Mouse (Mus musculus): ENCODE measurements around the gene Bdh1. TPM values are rescaled to one million over a fixed set of nuclear protein-coding genes. Genes with fewer than 3 reads are reported as not detected.
A peak's percentile ranks its signal among the peaks of the same experiment; 100 is the strongest.
"Not testable (repeated sequence)": the region's sequence is repeated elsewhere in the genome, so short reads cannot be mapped to it uniquely, and the experiment has no call there.

Gene Bdh1
- polyA plus RNA-seq, 1 experiment from 2014 or later = 26.7 TPM

- no peak for TF ChIP-seq CTCF (IDR thresholded peaks at IDR 0.05)
These were observed 42.9 kb downstream of the Bdh1 start for GRCm38 (mm10) chr16:31464953-31465352.

GRCm38 (mm10) chr16:31465630-31466029 lies 43.5 kb downstream of the Bdh1 start:
- POLR2A ChIA-PET = interaction anchor here (1.0 kb wide), 1 partner anchor 237 kb away, joined by 4 read pairs; no protein-coding TSS in a partner anchor
- H3K27me3 ChIP-seq = no peaks in the 10 kb centered on the region
- TF ChIP-seq CTCF (IDR thresholded peaks at IDR 0.05) = peak; percentile 86
- in situ Hi-C loops (cut with MboI; ENCODE audit: low pct_unique_long_range_greater_than_20kb) = no loop called here
- DNase-seq (ENCODE audit: low read depth, low spot score) (no peak), ATAC-seq (peak; percentile 47)
- CTCF ChIA-PET = interaction anchor here (0.7 to 1.3 kb wide), 5 partner anchors 10 to 259 kb away, joined by 3 to 4 read pairs (median 3); no protein-coding TSS in a partner anchor

More at GRCm38 (mm10) chr16:31464953-31465352, 42.9 kb downstream of the Bdh1 start:
- POLR2A ChIA-PET = interaction anchor here (1.0 kb wide), 1 partner anchor 238 kb away, joined by 4 read pairs; no protein-coding TSS in a partner anchor
- in situ Hi-C loops (cut with MboI; ENCODE audit: low pct_unique_long_range_greater_than_20kb) = no loop called here
- CTCF ChIA-PET = interaction anchor here (0.6 to 1.3 kb wide), 5 partner anchors 10 to 260 kb away, joined by 3 to 4 read pairs (median 3); partner anchors contain the start of gene Dlg1
- no peaks in the 10 kb centered on the region for H3K27me3 ChIP-seq
- DNase-seq (ENCODE audit: low read depth, low spot score) (no peak), ATAC-seq (no peak)

GRCm38 (mm10) chr16:31466106-31466505 lies 44.0 kb downstream of the Bdh1 start:
- DNase-seq (ENCODE audit: low read depth, low spot score) (no peak), ATAC-seq (no peak)
- H3K27me3 ChIP-seq = no peaks in the 10 kb centered on the region
- in situ Hi-C loops (cut with MboI; ENCODE audit: low pct_unique_long_range_greater_than_20kb) = no loop called here
- ChIA-PET POLR2A (interaction anchor here (1.0 kb wide), 1 partner anchor 237 kb away, joined by 4 read pairs; no protein-coding TSS in a partner anchor), CTCF (interaction anchor here (0.8 to 1.3 kb wide), 2 partner anchors 228 to 239 kb away, joined by 3 to 4 read pairs; no protein-coding TSS in a partner anchor)
- no peak for TF ChIP-seq CTCF (IDR thresholded peaks at IDR 0.05)

GRCm38 (mm10) chr16:31470819-31471218 lies 48.7 kb downstream of the Bdh1 start:
- DNase-seq (ENCODE audit: low read depth, low spot score); ATAC-seq; H3K27me3 ChIP-seq; in situ Hi-C loops (cut with MboI; ENCODE audit: low pct_unique_long_range_greater_than_20kb); POLR2A ChIA-PET: not testable (repeated sequence)
- CTCF ChIA-PET = interaction anchor here (1.0 to 1.2 kb wide), 2 partner anchors 226 to 235 kb away, joined by 3 read pairs; no protein-coding TSS in a partner anchor

GRCm38 (mm10) chr16:31471994-31472393 lies 49.9 kb downstream of the Bdh1 start:
- H3K27me3 ChIP-seq = no peaks in the 10 kb centered on the region
- CTCF ChIA-PET = no interaction called here
- no peak for DNase-seq (ENCODE audit: low read depth, low spot score)
- POLR2A ChIA-PET = no interaction called here
- TF ChIP-seq CTCF (IDR thresholded peaks at IDR 0.05) = no peak
- no peak for ATAC-seq
- in situ Hi-C loops (cut with MboI; ENCODE audit: low pct_unique_long_range_greater_than_20kb) = no loop called here

- in situ Hi-C loops (cut with MboI; ENCODE audit: low pct_unique_long_range_greater_than_20kb) = no loop called here
- no peak for TF ChIP-seq CTCF (IDR thresholded peaks at IDR 0.05)
- H3K27me3 ChIP-seq = no peaks in the 10 kb centered on the region
- CTCF ChIA-PET = no interaction called here
- ATAC-seq (no peak), DNase-seq (ENCODE audit: low read depth, low spot score) (no peak)
- POLR2A ChIA-PET = no interaction called here
These were observed 51.1 kb downstream of the Bdh1 start for GRCm38 (mm10) chr16:31473226-31473625.

- ATAC-seq (no peak), DNase-seq (ENCODE audit: low read depth, low spot score) (no peak)
- no peaks in the 10 kb centered on the region for H3K27me3 ChIP-seq
- in situ Hi-C loops (cut with MboI; ENCODE audit: low pct_unique_long_range_greater_than_20kb) = no loop called here
- CTCF ChIA-PET = interaction anchor here (1.1 to 1.6 kb wide), 3 partner anchors 8 to 222 kb away, joined by 3 to 4 read pairs (median 3); no protein-coding TSS in a partner anchor
- TF ChIP-seq CTCF (IDR thresholded peaks at IDR 0.05) = no peak
- POLR2A ChIA-PET = no interaction called here
These were observed 53.3 kb downstream of the Bdh1 start for GRCm38 (mm10) chr16:31475123-31475968.

GRCm38 (mm10) chr16:31476872-31477603 lies 55.0 kb downstream of the Bdh1 start:
- in situ Hi-C loops (cut with MboI; ENCODE audit: low pct_unique_long_range_greater_than_20kb) = no loop called here
- ChIA-PET POLR2A (interaction anchor here (0.6 kb wide), 1 partner anchor 204 kb away, joined by 3 read pairs; no protein-coding TSS in a partner anchor), CTCF (interaction anchor here (1.2 kb wide), 1 partner anchor 19 kb away, joined by 3 read pairs; no protein-coding TSS in a partner anchor)
- TF ChIP-seq CTCF (IDR thresholded peaks at IDR 0.05) = no peak
- DNase-seq (ENCODE audit: low read depth, low spot score) (no peak), ATAC-seq (no peak)
- no peaks in the 10 kb centered on the region for H3K27me3 ChIP-seq

GRCm38 (mm10) chr16:31485336-31485735 lies 63.3 kb downstream of the Bdh1 start:
- TF ChIP-seq CTCF (IDR thresholded peaks at IDR 0.05) = no peak
- ChIA-PET POLR2A (no interaction called here), CTCF (no interaction called here)
- no peaks in the 10 kb centered on the region for H3K27me3 ChIP-seq
- ATAC-seq = no peak
- in situ Hi-C loops (cut with MboI; ENCODE audit: low pct_unique_long_range_greater_than_20kb) = no loop called here
- no peak for DNase-seq (ENCODE audit: low read depth, low spot score)

GRCm38 (mm10) chr16:31487266-31487665 lies 65.2 kb downstream of the Bdh1 start:
- ATAC-seq (no peak), DNase-seq (ENCODE audit: low read depth, low spot score) (no peak)
- ChIA-PET CTCF (no interaction called here), POLR2A (no interaction called here)
- TF ChIP-seq CTCF (IDR thresholded peaks at IDR 0.05) = no peak
- in situ Hi-C loops (cut with MboI; ENCODE audit: low pct_unique_long_range_greater_than_20kb) = no loop called here
- H3K27me3 ChIP-seq = no peaks in the 10 kb centered on the region

Measured in Patski (cell line).